ENCODE assay signal across 11 mouse cellular contexts in genomic region chr1:191829124-191829523, GRCm38 (mm10). TPM values are rescaled to one million over a fixed set of nuclear protein-coding genes. Genes with fewer than 3 reads are reported as not detected.
A peak's percentile ranks its signal among the peaks of the same experiment; 100 is the strongest.
DNase-seq lines count a peak whose midpoint lies in the region; ATAC-seq and TF ChIP-seq lines count a peak whose summit lies in the region.
"Had no signal": no experiment of that assay in that cellular context is flagged by ENCODE, and none has a peak within 500 bp of the region (broad histone marks: within the 10 kb centered on the region; RNA-seq: fewer than 3 reads in every experiment).

No protein-coding gene starts in this region.

- no peaks in the 10 kb centered on the region for H3K4me1 ChIP-seq in heart, postnatal 0 days (ENCODE audit: control insufficient read depth, insufficient read depth)
- H3K4me1 ChIP-seq in midbrain, embryonic 16.5 days (ENCODE audit: control insufficient read depth, insufficient read depth, low read length), result no peaks in the 10 kb centered on the region
- H3K4me1 ChIP-seq: heart, embryonic 15.5 days; midbrain, embryonic 10.5 days had no signal

- H3K9me3 ChIP-seq in heart, postnatal 0 days (replicated peaks; ENCODE audit: control insufficient read depth, low read length), result no peaks in the 10 kb centered on the region
- H3K9me3 ChIP-seq in midbrain, embryonic 16.5 days (replicated peaks; ENCODE audit: control insufficient read depth, low read length, poor library complexity, severe bottlenecking), result no peaks in the 10 kb centered on the region
- H3K9me3 ChIP-seq: heart, embryonic 15.5 days; midbrain, embryonic 10.5 days had no signal

- no peak for TF ChIP-seq EP300 in heart, postnatal 0 days (IDR thresholded peaks at IDR 0.05; ENCODE audit: low read depth)

- H3K27me3 ChIP-seq in heart, postnatal 0 days (ENCODE audit: control insufficient read depth, insufficient read depth, low read length), result no peaks in the 10 kb centered on the region
- no peaks in the 10 kb centered on the region for H3K27me3 ChIP-seq in splenic B cell, adult 2 months (ENCODE audit: control insufficient read depth, insufficient read depth, low read length, poor library complexity, severe bottlenecking)
- no peaks in the 10 kb centered on the region for H3K27me3 ChIP-seq in midbrain, embryonic 16.5 days (ENCODE audit: control insufficient read depth, insufficient read depth, low read depth, low read length)
- H3K27me3 ChIP-seq: heart, embryonic 15.5 days had no signal

- no peak overlapping the region for H3K9ac ChIP-seq in heart, postnatal 0 days (replicated peaks; ENCODE audit: low read depth, low read length)
- H3K9ac ChIP-seq in midbrain, embryonic 16.5 days (ENCODE audit: low read depth, low read length), result no peak overlapping the region
- H3K9ac ChIP-seq: heart, embryonic 15.5 days had no signal

- H3K4me3 ChIP-seq in heart, postnatal 0 days (ENCODE audit: low read depth, low read length), result no peak overlapping the region
- no peak overlapping the region for H3K4me3 ChIP-seq in midbrain, embryonic 16.5 days (ENCODE audit: low read depth, low read length)
- H3K4me3 ChIP-seq: heart, embryonic 15.5 days; midbrain, embryonic 10.5 days had no signal

- TF ChIP-seq CTCF in heart, postnatal 0 days (IDR thresholded peaks at IDR 0.05; ENCODE audit: low read depth), result peak; percentile 49

- intact Hi-C loops in heart, postnatal 14 days (cut with DNase I), result no loop called here

- no peak overlapping the region for H3K4me2 ChIP-seq in heart, postnatal 0 days (ENCODE audit: low read depth, low read length)
- no peak overlapping the region for H3K4me2 ChIP-seq in midbrain, embryonic 16.5 days (ENCODE audit: low read length)
- H3K4me2 ChIP-seq: heart, embryonic 15.5 days had no signal

- WGBS in heart, postnatal 0 days, result 75% methylated on average over 3 of the region's 3 CpGs
- 89% methylated on average over 3 of the region's 3 CpGs for WGBS in midbrain, embryonic 16.5 days

- H3K36me3 ChIP-seq in heart, postnatal 0 days (replicated peaks; ENCODE audit: control insufficient read depth, insufficient read depth, low read length), result peaks cover 81% of the 10 kb centered on the region
- no peaks in the 10 kb centered on the region for H3K36me3 ChIP-seq in splenic B cell, adult 2 months (ENCODE audit: control insufficient read depth, insufficient read depth, low read length, poor library complexity, severe bottlenecking)
- H3K36me3 ChIP-seq in midbrain, embryonic 16.5 days (ENCODE audit: control insufficient read depth, insufficient read depth, low read length), result no peaks in the 10 kb centered on the region

- no peak for DNase-seq in heart, postnatal 0 days (ENCODE audit: low spot score)
- no peak for DNase-seq in heart, postnatal 14 days
- peak; percentile 18 for DNase-seq in right cerebral cortex, adult 18-20 months
- no peak for DNase-seq in right cerebral cortex, adult 2 months (ENCODE audit: low spot score in 2 of 2)
- peak; percentile 4 for DNase-seq in induced T-regulatory cell, adult 2 months (ENCODE audit: low read depth)
- peak; percentile 34 for DNase-seq in splenic B cell, adult 2 months (ENCODE audit: low read depth, low spot score)
- no peak for DNase-seq in spleen, postnatal 36 days (ENCODE audit: low spot score in 2 of 2)
- DNase-seq: cerebellum, adult 18-20 months had no signal

- no peak for ATAC-seq in heart, postnatal 0 days (ENCODE audit: insufficient read depth, low read depth)
- no peak for ATAC-seq in midbrain, embryonic 16.5 days

- H3K27ac ChIP-seq in heart, postnatal 0 days (ENCODE audit: low read depth), result no peak overlapping the region
- no peak overlapping the region for H3K27ac ChIP-seq in midbrain, embryonic 16.5 days (ENCODE audit: low read length)
- H3K27ac ChIP-seq: heart, embryonic 15.5 days; midbrain, embryonic 10.5 days had no signal

RNA-seq across cellular contexts. Expression of gene Nek2, which starts 7.9 kb away (rescaled TPM):
- total RNA-seq in heart, postnatal 0 days (2014; rRNA removed; ENCODE audit: low replicate concordance), result 14.8 and 28.2 TPM in 2 replicates
- polyA plus RNA-seq in heart, postnatal 0 days (2015; fragmentation: Nextera tagmentation; extraction: Ambion mirVana), result 9.4 and 11.7 TPM in 2 replicates
- 1 to 10 TPM; 2.6 to 4.1 TPM for total RNA-seq in heart, postnatal 14 days (2021)
- 4.7 and 6.0 TPM in 2 replicates for polyA plus RNA-seq in midbrain, embryonic 16.5 days (2015; fragmentation: Nextera tagmentation; extraction: Ambion mirVana)

Comparison
In these comparisons a context has a peak if more than half of its experiments do, and no peak if none do; other contexts are left out.
1. DNase-seq: peak in right cerebral cortex, adult 18-20 months (single experiment), induced T-regulatory cell, adult 2 months (single experiment) and splenic B cell, adult 2 months (single experiment); none in heart, postnatal 0 days (single experiment), heart, postnatal 14 days (0 of 2), right cerebral cortex, adult 2 months (0 of 2) and spleen, postnatal 36 days (0 of 2).